Mouse (Mus musculus) embryonic facial prominence, embryonic 13.5 days (tissue): Measurements from ENCODE around the gene Kbtbd4. TPM values are rescaled to one million over a fixed set of nuclear protein-coding genes. Genes with fewer than 3 reads are reported as not detected.

Experiments used
- polyA plus RNA-seq: library from polyadenylated mRNA; unstranded; fragments of >200 nt; fragmentation: Nextera tagmentation; extraction: Ambion mirVana; gene quantifications from 2 replicates; pipeline ENCODE4 v1.2.1, GENCODE M21; 2015

Gene Kbtbd4
- polyA plus RNA-seq, 1 experiment from 2014 or later, result 46.1 TPM

Other genes starting within 250 kb of the Kbtbd4 start
- gene Nup160, start 227.5 kb upstream of the Kbtbd4 start, polyA plus RNA-seq, result 43.6 and 44.6 TPM in 2 replicates
- gene Fnbp4, start 159.4 kb upstream of the Kbtbd4 start, polyA plus RNA-seq, result 136 and 139 TPM in 2 replicates
- 1.9 and 2.0 TPM in 2 replicates for gene Agbl2, start 122.0 kb upstream of the Kbtbd4 start, polyA plus RNA-seq
- 192 and 198 TPM in 2 replicates for gene Mtch2, start 57.6 kb upstream of the Kbtbd4 start, polyA plus RNA-seq
- gene C1qtnf4, start 18.9 kb upstream of the Kbtbd4 start, polyA plus RNA-seq, result 16.7 and 21.5 TPM in 2 replicates
- gene Ndufs3, start 87 bp downstream of the Kbtbd4 start, polyA plus RNA-seq, result 208 and 232 TPM in 2 replicates
- gene Celf1, start 35.6 kb downstream of the Kbtbd4 start, polyA plus RNA-seq, result 82.5 and 91.3 TPM in 2 replicates
- gene Rapsn, start 130.9 kb downstream of the Kbtbd4 start, polyA plus RNA-seq, result 3.3 and 3.4 TPM in 2 replicates
- gene Psmc3, start 149.3 kb downstream of the Kbtbd4 start, polyA plus RNA-seq, result 263 and 298 TPM in 2 replicates
- gene Slc39a13, start 165.7 kb downstream of the Kbtbd4 start, polyA plus RNA-seq, result 64.3 and 67.4 TPM in 2 replicates
- 7.2 and 7.5 TPM in 2 replicates for gene Spi1, start 177.7 kb downstream of the Kbtbd4 start, polyA plus RNA-seq
- 0.08 and 2.4 TPM in 2 replicates for gene Mybpc3, start 213.4 kb downstream of the Kbtbd4 start, polyA plus RNA-seq